Mouse (Mus musculus) cerebellum, postnatal 14 days (tissue): Measurements from ENCODE around the gene Amy2a2.
"Not testable (repeated sequence)": the region's sequence is repeated elsewhere in the genome, so short reads cannot be mapped to it uniquely, and the experiment has no call there.

ENCODE experiments used
- DNase-seq, 2 experiments: peaks; one replicate each; pipeline ENCODE4 v3.0.0; 2021; ENCODE audit warnings: mixed read lengths in 2 of 2

Gene Amy2a2

GRCm38 (mm10) chr3:113356558-113356957, at the start of gene Amy2a2:
Gene Amy2a2 (minus strand): TSS chr3:113356658.
- not testable (repeated sequence) for DNase-seq

GRCm38 (mm10) chr3:113345484-113345883, 11.0 kb downstream of the Amy2a2 start:
- not testable (repeated sequence) for DNase-seq

- not testable (repeated sequence) for DNase-seq
These were observed 32.5 kb downstream of the Amy2a2 start, which contains the start of gene Amy2a3 for GRCm38 (mm10) chr3:113323952-113324351. Gene Amy2a3 (minus strand): TSS chr3:113324052.

- not testable (repeated sequence) for DNase-seq
These were observed 43.5 kb downstream of the Amy2a2 start for GRCm38 (mm10) chr3:113312937-113313336.
